Mouse (Mus musculus): ENCODE results near the gene Car1.

- TF ChIP-seq POLR2A (IDR thresholded peaks at IDR 0.05; ENCODE audit: insufficient read length, low read depth), result no peak
- no peak for TF ChIP-seq USF1 (IDR thresholded peaks at IDR 0.05; ENCODE audit: low read depth)
- TF ChIP-seq MAX (IDR thresholded peaks at IDR 0.05; ENCODE audit: low read depth), result no peak
- no peak for TF ChIP-seq TCF3 (IDR thresholded peaks at IDR 0.05; ENCODE audit: insufficient read length, low read depth)
- TF ChIP-seq E2F4 (IDR thresholded peaks at IDR 0.05; ENCODE audit: insufficient read depth), result no peak
- TF ChIP-seq TCF12 (IDR thresholded peaks at IDR 0.05; ENCODE audit: insufficient read depth, poor library complexity, severe bottlenecking), result no peak
These were observed 3.3 kb downstream of the Car1 start for GRCm38 (mm10) chr3:14804906-14805305.
